Mouse (Mus musculus): Measurements from ENCODE around the gene Angpt4. TPM values are rescaled to one million over a fixed set of nuclear protein-coding genes. Genes with fewer than 3 reads are reported as not detected.

Gene Angpt4
- total RNA-seq, 2 experiments from 2014 or later, result not detected

DNA sequence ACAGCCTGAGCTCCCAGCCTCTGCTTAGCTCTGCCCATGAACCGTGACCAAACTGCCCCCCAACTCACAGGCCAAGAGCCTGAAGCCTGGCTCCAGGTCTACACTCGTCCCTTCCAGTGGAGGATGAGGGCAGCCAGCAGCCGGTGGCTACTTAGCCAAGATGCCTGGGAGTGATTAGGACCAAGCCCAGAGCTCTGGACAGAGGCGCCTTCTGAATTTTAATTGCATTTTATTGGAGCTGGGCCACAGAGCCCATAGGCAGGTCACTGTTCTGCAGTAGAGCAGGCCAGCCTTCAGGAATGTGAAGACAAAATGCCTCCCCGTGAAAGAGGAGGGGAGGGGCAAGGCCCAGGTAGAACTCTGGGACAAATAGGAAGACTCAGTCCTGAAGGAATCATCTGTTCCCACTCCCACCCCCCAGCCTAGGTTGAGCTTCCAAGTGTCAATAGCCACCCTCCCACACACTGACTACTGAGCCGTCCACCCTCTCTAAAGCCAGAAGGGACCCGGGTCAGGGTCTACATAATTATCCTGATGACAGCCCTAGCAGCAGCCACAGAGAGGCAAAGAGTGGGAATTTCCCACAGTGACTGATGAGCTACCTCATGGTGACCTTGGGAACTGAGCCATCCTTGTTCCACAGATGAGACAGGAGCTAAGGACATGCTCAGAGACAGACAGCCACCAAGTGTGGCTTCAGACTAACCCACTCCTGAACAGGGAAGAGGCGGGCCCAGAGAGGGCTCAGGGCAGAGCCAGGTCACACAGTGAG is 16.6 kb upstream of the Angpt4 start:
- intact Hi-C loops (cut with DNase I), result loop anchor here (5.0 kb wide), 1 partner anchor 33 kb away; no protein-coding TSS in a partner anchor
- Histone ChIP-seq H3K4me3 (no peak overlapping the region), H3K27ac (no peak overlapping the region)
- TF ChIP-seq CTCF (IDR thresholded peaks at IDR 0.05), result no peak
- DNase-seq (ENCODE audit: extremely low spot score in 1 of 2, low spot score in 2 of 2), result peak in 1 of 2 experiments; percentile 32

GRCm38 (mm10) chr2:151895911-151896310 is 15.1 kb upstream of the Angpt4 start:
- no peak for DNase-seq (ENCODE audit: extremely low spot score in 1 of 2, low spot score in 2 of 2)
- no peak overlapping the region for H3K27ac ChIP-seq
- TF ChIP-seq CTCF (IDR thresholded peaks at IDR 0.05), result no peak

GRCm38 (mm10) chr2:151898106-151898505 is 12.9 kb upstream of the Angpt4 start:
- Histone ChIP-seq H3K4me3 (no peak overlapping the region), H3K27ac (no peak overlapping the region)
- no peak for TF ChIP-seq CTCF (IDR thresholded peaks at IDR 0.05)
- no peak for DNase-seq (ENCODE audit: extremely low spot score in 1 of 2, low spot score in 2 of 2)
- intact Hi-C loops (cut with DNase I), result no loop called here

More at GRCm38 (mm10) chr2:151895911-151896310, 15.1 kb upstream of the Angpt4 start:
- intact Hi-C loops (cut with DNase I), result no loop called here
- H3K4me3 ChIP-seq, result no peak overlapping the region

DNA sequence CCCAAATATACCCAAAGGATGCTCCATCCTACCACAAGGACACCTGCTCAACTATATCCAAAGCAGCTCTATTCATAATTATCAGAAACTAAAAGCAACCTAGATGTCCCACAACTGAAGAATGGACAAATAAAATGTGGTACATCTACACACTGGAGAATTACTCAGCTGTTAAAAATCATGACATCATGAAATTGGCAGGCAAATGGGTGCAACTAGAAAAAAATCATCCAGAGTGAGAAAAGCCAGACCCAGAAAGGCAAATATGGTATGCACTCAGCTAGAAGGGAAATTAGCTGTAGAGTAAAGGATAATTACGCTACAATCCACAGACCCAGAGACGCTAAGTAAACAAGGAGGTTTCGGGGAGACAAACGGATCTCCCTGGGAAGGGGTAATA is 10.2 kb upstream of the Angpt4 start:
- intact Hi-C loops (cut with DNase I), result no loop called here
- TF ChIP-seq CTCF (IDR thresholded peaks at IDR 0.05), result no peak
- DNase-seq (ENCODE audit: extremely low spot score in 1 of 2, low spot score in 2 of 2), result no peak
- Histone ChIP-seq H3K4me3 (no peak overlapping the region), H3K27ac (no peak overlapping the region)

DNA sequence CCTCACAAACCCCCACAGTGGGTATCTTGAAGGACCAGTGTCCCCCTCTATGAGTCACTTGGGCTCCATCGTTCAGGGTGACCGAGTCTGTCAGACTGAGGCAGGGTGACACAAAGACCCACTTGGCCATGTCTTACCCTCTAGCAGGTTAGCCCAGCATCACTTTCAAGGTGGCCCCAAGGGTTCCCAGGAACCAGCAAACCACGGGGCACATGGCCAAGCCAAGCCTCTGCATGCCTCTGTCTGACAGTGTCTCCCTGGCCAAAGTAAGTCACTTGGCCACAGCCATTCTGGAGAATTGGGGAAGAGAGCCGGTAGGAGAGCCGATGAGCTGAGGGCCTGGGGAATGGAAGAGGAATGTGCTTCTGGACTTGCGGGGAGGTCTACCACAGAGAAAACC is 7.7 kb upstream of the Angpt4 start:
- no peak for DNase-seq (ENCODE audit: extremely low spot score in 1 of 2, low spot score in 2 of 2)
- no peak for TF ChIP-seq CTCF (IDR thresholded peaks at IDR 0.05)
- Histone ChIP-seq H3K4me3 (no peak overlapping the region), H3K27ac (no peak overlapping the region)
- intact Hi-C loops (cut with DNase I), result no loop called here

- H3K4me3 ChIP-seq, result no peak overlapping the region
- no peak overlapping the region for H3K27ac ChIP-seq
- intact Hi-C loops (cut with DNase I), result no loop called here
- no peak for TF ChIP-seq CTCF (IDR thresholded peaks at IDR 0.05)
- no peak for DNase-seq (ENCODE audit: extremely low spot score in 1 of 2, low spot score in 2 of 2)
Measured at GRCm38 (mm10) chr2:151903933-151904332, 7.1 kb upstream of the Angpt4 start.

- TF ChIP-seq CTCF (IDR thresholded peaks at IDR 0.05), result no peak
- Histone ChIP-seq H3K4me3 (no peak overlapping the region), H3K27ac (no peak overlapping the region)
- DNase-seq (ENCODE audit: extremely low spot score in 1 of 2, low spot score in 2 of 2), result no peak
- intact Hi-C loops (cut with DNase I), result no loop called here
Measured at GRCm38 (mm10) chr2:151904636-151905035, 6.4 kb upstream of the Angpt4 start.

GRCm38 (mm10) chr2:151907020-151907419 is 4.0 kb upstream of the Angpt4 start:
- intact Hi-C loops (cut with DNase I), result no loop called here
- DNase-seq (ENCODE audit: extremely low spot score in 1 of 2, low spot score in 2 of 2), result no peak
- Histone ChIP-seq H3K27ac (no peak overlapping the region), H3K4me3 (no peak overlapping the region)
- TF ChIP-seq CTCF (IDR thresholded peaks at IDR 0.05), result no peak

DNA sequence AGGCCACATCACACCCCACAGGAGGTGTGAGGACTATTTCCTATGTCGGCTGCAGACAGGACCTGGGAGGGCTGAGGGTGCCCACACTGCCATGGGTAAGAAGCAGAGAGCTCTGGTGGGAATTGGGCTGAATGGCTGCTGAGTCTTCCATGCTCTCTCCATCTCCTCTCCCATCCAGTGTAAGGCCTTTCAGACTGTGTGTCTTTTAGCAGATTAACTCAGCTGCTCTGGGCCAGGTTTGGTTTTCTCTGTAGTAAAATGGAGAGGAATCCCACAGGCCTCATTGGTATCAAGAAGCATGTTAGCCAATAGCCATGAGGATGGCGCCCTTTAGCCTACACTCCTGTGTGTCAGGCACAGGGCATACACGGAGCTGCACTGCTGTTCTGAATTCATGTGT is 1.6 kb upstream of the Angpt4 start:
- no peak for DNase-seq (ENCODE audit: extremely low spot score in 1 of 2, low spot score in 2 of 2)
- no peak overlapping the region for H3K4me3 ChIP-seq
- intact Hi-C loops (cut with DNase I), result no loop called here
- no peak overlapping the region for H3K27ac ChIP-seq
- no peak for TF ChIP-seq CTCF (IDR thresholded peaks at IDR 0.05)

- H3K27ac ChIP-seq, result no peak overlapping the region
Measured at GRCm38 (mm10) chr2:151910498-151910897, 512 bp upstream of the Angpt4 start.

DNA sequence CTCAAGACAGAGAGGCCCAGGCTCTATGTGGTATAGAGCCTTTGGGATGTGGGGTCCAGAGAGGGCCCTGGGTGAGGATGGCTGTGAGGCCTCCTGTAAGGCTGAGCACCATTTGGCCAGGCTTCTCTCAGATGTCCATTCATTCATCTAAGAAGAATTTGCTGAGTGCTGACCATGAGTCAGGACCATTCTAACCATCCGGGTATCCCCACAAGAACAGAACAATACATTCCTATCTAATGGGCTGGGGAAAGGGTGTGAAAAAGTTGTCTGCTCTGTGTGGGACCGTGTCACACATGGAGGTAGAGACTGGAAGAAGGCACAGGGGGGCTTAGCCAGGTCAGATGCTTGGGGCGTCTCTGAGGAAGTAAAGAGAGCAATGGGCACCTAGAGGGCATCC is 741 bp downstream of the Angpt4 start:
- Histone ChIP-seq H3K4me3 (no peak overlapping the region), H3K27ac (no peak overlapping the region)
- DNase-seq (ENCODE audit: extremely low spot score in 1 of 2, low spot score in 2 of 2), result no peak
- intact Hi-C loops (cut with DNase I), result no loop called here
- no peak for TF ChIP-seq CTCF (IDR thresholded peaks at IDR 0.05)

More at GRCm38 (mm10) chr2:151910498-151910897, 512 bp upstream of the Angpt4 start:
- intact Hi-C loops (cut with DNase I), result no loop called here
- TF ChIP-seq CTCF (IDR thresholded peaks at IDR 0.05), result no peak
- H3K4me3 ChIP-seq, result no peak overlapping the region
- no peak for DNase-seq (ENCODE audit: extremely low spot score in 1 of 2, low spot score in 2 of 2)

DNA sequence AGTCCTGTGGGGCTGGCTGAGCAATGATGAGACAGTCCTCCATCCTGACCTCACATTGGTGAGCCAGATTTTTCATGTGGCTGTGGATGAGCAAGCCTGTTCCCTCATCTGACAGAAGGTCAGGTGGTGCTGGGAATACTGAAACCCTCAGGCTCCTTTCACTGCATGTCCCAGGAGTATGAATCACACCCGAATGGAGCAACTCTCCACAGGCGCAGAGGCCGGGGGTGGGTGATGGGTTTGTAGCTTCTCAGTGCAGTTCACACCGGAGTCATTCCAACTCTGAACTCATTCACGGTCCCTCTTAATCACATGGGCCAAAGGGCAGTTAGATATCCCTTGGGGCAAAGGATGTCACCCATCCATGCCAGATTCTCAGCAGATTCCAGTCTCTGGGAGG is 3.1 kb downstream of the Angpt4 start:
- Histone ChIP-seq H3K4me3 (no peak overlapping the region), H3K27ac (no peak overlapping the region)
- TF ChIP-seq CTCF (IDR thresholded peaks at IDR 0.05), result no peak
- intact Hi-C loops (cut with DNase I), result no loop called here
- DNase-seq (ENCODE audit: extremely low spot score in 1 of 2, low spot score in 2 of 2), result no peak

DNA sequence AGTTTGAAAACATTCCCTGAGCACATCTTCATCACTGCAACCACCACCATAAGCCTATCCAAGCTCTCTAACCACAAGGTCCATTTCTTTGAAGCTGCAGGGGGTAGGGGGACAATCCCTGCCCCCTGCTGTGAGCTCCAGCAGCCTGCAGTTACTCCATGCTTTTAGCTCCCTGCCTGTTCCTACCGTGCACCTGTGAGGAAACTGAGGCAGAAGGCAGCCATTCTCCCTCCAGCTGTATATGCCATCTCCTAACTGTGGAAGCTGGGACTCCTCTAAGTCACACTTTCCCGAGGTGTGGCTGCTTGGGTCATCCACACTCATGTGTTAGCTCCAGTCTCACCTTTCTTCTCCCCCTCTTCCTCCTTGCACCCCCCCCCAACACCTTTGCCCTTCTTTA is 4.1 kb downstream of the Angpt4 start:
- TF ChIP-seq CTCF (IDR thresholded peaks at IDR 0.05), result no peak
- Histone ChIP-seq H3K4me3 (no peak overlapping the region), H3K27ac (no peak overlapping the region)
- intact Hi-C loops (cut with DNase I), result no loop called here
- DNase-seq (ENCODE audit: extremely low spot score in 1 of 2, low spot score in 2 of 2), result no peak
